Mouse (Mus musculus) testis, adult 2 months (tissue): ENCODE measurements at regions not wholly inside any gene's neighbourhood (a gene's known extent, or its start where the extent isn't known, plus 50 kb on each side); places are given as distances from the start of the nearest gene placed in this dataset.

Experiments used
- CTCF ChIP-seq: fragments of 200-500 bp; IDR thresholded peaks from 2 replicates; pipeline ENCODE4 v1.5.1; 2012; ENCODE audit warnings: low read depth, mild to moderate bottlenecking, inconsistent platforms, low read length, moderate library complexity; ENCODE audit not compliant: control insufficient read depth, insufficient read depth, insufficient replicate concordance
- POLR2A ChIP-seq: fragments of 200-500 bp; IDR thresholded peaks from 2 replicates; pipeline ENCODE4 v1.6.1; 2012; ENCODE audit warnings: low read depth, mild to moderate bottlenecking, inconsistent platforms, low read length, moderate library complexity; ENCODE audit not compliant: control insufficient read depth

GRCm38 (mm10) chr17:9765680-9766250 lies 96.2 kb upstream of the Pabpc6 start:
- TF ChIP-seq POLR2A, result no peak
- no peak for TF ChIP-seq CTCF
